Mouse (Mus musculus) CD4-positive, CD25-positive, alpha-beta regulatory T cell, adult 2 months (primary cell): ENCODE measurements at regions not wholly inside any gene's neighbourhood (a gene's known extent, or its start where the extent isn't known, plus 50 kb on each side); places are given as distances from the start of the nearest gene placed in this dataset.
A peak's percentile ranks its signal among the peaks of the same experiment; 100 is the strongest.
"Not testable (repeated sequence)": the region's sequence is repeated elsewhere in the genome, so short reads cannot be mapped to it uniquely, and the experiment has no call there.

Source experiments
- DNase-seq: peaks from one replicate; pipeline ENCODE4 v3.0.0-alpha.2; 2012; ENCODE audit warnings: low read depth, low spot score

DNA sequence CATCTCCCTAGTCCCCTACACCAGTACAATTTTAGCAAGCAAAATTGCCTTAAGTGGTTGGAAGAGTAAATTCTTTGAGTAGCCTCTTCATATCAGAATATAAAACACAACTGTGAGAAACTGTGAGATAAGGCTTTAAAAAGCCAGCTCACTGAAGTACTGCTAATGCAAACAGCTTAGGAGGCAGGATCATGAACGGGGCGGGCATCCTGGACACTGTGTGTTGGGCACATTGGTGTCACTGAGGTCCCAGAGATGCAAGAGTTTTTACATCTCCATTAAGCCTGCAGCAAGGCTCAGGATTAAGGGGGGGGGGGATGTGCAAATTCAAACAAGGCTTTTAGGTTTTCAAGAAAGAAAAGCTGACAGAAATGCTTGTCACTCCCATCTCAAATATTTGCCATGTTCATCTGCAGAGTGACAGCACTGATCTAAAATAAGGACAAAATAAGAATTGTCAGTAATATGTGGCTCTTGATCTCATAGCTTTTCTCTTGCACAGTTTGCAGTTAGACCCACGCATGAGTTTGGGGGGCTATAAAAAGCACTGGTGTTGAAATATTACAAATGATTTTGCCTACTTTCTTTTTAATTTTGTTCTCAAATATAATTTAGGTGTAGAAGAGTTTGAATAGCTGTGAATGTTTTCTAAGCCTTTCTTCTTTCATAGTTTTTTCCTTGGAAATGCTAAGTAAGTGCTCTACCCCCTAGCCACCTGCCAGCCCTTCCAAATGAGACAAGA lies 156.2 kb downstream of the Enc1 start:
- no peak for DNase-seq

- not testable (repeated sequence) for DNase-seq
Measured at GRCm38 (mm10) chr13:97396286-97396685, 155.4 kb downstream of the Enc1 start.

DNA sequence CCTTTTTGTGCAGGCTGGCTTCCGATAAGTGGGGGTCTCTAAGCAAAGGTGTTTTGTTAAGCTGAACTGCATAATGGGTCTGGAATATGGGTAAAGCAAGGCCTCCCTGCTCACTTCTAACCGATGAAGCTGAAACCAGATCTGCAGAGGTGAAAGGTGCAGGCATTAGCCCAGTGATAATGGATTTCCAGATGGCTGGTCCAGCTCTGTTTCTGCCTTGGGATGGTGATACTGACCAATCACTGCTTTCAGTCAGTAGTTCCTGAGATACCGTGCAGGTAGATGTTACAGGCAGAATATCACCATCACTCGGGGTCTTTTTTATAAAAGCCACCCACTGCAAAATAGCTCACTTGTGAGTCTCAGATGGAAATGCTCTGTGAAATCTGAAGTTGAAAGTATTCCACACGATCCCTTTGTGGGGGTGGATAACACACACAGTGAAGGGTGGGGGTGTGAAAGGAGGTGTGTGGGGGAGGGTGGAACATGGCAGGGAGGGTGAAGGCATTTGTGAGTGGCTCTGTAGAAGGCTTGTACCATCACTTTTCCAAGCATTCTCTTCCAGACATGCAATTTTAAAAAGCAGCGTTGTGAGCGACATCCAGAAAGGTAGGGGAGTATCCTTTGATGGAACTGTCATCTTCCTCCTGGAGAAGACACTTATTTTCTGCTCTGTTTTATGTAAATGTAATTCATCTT lies 154.0 kb downstream of the Enc1 start:
- no peak for DNase-seq

GRCm38 (mm10) chr13:97394071-97394470 lies 153.2 kb downstream of the Enc1 start:
- DNase-seq = no peak

DNA sequence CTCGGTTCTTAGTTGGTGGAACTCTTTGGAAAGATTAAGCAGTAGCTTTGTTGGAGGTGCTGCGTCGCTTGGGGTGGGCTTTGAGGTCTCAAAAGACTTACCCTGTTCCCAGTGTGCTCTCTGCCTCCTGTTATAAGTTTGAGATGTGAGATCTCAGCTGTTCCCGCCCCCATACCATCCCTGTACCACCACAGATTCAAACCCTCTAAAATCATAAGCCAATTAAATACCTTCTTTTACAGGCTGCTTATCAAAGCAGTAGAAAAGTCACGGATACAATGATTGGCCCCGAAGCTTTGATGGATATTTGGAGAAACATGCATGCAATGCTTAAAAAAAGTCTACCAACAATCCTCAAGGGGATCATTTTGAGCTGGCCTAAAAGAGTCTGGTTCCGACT lies 152.6 kb downstream of the Enc1 start:
- no peak for DNase-seq

- DNase-seq = no peak
Measured at GRCm38 (mm10) chr13:97390449-97390930, 149.6 kb downstream of the Enc1 start.

- DNase-seq = no peak
Measured at GRCm38 (mm10) chr13:97388851-97389479, 148.1 kb downstream of the Enc1 start.

- DNase-seq = peak; percentile 21
Measured at GRCm38 (mm10) chr13:97386511-97386910, 145.6 kb downstream of the Enc1 start.

DNA sequence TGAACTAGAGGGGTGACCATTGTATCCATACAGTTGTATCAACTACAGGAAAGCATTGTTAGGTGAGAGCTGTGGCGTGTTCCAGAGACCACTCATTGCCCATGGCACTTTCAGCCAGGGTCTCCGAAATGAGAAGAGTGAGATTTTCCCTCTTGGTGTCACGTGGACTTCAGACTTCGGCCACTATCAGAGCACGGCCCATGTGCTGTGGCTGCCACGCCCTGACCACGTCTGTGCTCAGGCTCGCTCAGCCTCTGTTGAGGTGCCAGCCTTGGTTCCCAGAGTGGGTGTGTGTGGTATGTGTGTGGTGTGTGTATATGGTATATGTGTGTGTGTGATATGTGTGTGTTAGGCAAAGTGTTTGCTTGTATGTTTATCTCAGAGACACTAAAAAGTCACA lies 144.6 kb downstream of the Enc1 start:
- DNase-seq = no peak

DNA sequence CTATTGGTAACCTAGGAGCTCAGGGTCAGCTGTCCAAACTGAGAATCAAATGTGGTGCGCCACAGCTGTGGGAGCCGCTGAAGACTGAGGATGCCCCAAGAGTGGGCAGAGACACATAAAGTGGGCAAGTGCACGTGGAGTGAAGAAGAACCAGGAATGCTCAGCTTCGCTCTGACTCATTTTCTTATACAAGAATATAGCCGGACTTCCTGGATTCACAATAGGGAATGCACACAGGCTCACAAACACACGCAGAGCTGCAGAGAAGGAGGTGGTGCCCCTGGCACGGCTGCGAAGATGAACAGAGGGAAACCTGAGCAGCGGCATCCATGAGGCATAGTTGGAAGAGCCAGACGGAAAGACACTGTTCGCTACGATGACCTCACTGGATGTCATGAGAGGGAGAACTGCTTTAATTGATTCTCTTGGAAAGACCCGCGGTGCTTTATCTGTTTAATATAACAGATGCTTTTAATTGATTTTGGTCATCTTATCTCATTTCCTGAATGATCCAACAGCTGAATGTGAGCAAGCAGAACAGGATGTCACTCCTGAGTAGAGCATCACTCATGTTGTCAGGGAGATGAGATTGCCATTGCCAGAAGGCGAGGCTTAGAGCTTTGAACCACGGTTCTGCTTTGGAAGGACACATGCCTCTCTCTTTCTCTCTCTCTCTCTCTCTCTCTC lies 143.3 kb downstream of the Enc1 start:
- DNase-seq = no peak

DNA sequence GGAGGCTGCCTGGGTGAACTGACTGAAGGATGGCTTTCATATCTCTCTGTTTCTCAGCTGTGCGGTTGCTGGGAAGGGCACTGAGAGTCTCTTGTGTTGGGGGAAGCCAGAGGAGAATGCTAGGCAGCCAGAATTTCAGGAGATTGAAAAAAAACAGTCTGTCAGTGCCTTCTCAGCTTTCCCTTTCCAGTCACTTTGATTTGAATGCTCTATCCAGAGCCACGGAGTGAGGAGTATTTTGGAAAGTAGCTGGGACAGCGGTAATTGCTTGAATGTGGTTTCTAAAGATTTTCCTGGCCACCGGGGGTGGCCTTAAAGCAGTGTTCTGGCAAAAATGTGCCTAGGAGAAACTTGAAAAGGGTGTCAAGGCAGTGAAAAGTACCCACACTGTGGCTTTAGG lies 142.4 kb downstream of the Enc1 start:
- DNase-seq = no peak

- no peak for DNase-seq
Measured at GRCm38 (mm10) chr13:97380366-97380765, 139.5 kb downstream of the Enc1 start.

DNA sequence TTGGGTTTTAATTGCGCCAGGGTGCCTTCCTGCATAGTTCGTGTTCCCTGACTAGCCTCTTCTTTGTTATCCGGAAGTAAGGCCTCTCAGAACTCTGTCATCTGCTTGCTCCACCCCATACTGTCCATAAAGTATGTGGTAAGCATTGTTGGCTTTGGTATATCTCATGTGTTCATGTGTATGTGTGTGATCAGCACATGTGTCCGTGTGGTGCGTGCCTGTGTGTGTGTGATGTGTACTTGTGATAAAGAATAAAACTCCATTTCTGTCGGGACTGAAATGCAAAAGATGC lies 135.3 kb downstream of the Enc1 start:
- DNase-seq = no peak

- DNase-seq = no peak
Measured at GRCm38 (mm10) chr13:97375501-97376231, 134.8 kb downstream of the Enc1 start.

- no peak for DNase-seq
Measured at GRCm38 (mm10) chr13:97372348-97372747, 131.4 kb downstream of the Enc1 start.

DNA sequence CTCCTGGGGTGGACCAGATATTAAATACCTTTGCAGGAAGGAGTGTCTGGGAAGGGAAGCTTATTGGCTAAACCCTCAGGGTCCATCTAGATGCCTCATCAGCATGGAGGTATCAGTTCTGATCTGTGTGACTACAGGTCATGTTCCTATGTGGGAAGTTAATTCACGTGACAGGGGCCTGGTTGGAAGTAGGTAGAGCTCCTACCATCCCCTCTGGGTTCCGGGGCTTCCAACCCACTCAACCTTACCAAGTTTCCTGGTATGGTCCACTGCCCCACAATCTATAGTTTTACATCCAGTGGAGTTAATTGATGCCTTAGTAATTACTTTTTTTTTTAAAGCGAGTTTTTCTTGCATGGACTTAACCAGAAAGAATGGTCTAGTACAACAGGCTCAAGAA lies 130.3 kb downstream of the Enc1 start:
- DNase-seq = no peak

DNA sequence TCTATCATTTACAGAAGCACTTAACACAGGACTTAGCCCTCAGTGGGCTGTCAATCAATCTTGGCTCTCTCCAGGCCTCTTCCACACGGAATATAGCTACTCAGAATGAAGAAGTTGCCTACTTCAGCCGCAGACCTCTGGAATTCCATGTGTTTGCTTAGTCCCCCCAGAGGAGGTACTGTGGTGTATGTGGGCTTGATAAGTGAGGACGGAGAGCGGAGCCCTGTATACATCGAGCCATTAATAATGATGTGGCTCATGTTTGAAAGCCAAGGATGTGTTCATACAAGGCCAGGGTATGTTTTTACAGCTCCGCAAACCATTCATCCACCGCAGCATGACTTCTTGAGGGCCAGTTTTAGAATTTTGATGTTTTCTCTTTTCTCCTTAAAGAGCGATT lies 125.8 kb downstream of the Enc1 start:
- no peak for DNase-seq

DNA sequence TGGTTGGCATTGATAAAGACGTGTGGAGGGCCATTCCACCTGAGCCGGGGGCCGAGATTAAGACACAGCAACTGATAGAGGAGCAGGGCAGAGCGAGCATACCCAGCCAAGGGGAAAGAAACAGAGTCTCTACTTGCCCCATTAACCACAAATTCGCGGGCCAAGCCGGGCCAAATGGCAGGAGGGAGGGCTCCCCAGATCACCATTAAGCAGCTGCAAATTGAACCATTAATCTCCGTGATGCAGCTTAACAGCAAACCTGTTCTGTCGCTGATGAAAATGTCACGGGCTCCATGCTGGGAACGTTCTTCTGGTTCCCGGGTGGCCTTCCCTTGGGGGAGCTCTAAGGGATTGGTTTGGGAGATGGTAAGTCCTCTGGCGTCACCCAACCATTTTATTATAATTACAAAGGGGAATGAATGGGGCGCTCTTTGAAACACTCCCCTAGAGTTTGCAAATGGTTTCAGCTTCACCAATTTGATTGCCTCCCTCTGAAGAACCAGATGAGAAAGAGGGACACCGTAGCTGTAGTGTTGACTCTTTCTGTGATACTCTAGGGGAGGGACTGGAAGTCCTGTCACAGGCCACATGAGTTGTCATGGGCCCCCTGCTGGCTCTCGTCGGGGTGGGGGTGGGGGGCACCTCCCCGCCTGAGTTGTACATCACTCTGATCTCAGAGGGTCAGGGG lies 124.8 kb downstream of the Enc1 start:
- no peak for DNase-seq

GRCm38 (mm10) chr13:97365004-97365403 lies 124.1 kb downstream of the Enc1 start:
- DNase-seq = no peak

GRCm38 (mm10) chr13:97363765-97364164 lies 122.9 kb downstream of the Enc1 start:
- DNase-seq = no peak

GRCm38 (mm10) chr13:97363214-97363613 lies 122.3 kb downstream of the Enc1 start:
- no peak for DNase-seq
